Mouse (Mus musculus) limb, embryonic 15.5 days (tissue): ENCODE results near the gene Srcin1. TPM values are rescaled to one million over a fixed set of nuclear protein-coding genes. Genes with fewer than 3 reads are reported as not detected.

Experiments used
- ATAC-seq: fragments of 200-750 bp; cut with Nextera tagmentation; 2 replicates; pipeline ENCODE4 v1.8.0; 2017; ENCODE audit warnings: low read depth, moderate TSS enrichment; ENCODE audit not compliant: insufficient number of reproducible peaks, low FRiP score, low TSS enrichment
- H3K27ac ChIP-seq: fragments of 300-500 bp; sonication (generic); 2 replicates; pipeline ENCODE4 v1.5.1; 2015; ENCODE audit warnings: moderate library complexity, mild to moderate bottlenecking, inconsistent platforms
- H3K27me3 ChIP-seq: fragments of 300-500 bp; sonication (generic); 2 replicates; pipeline ENCODE4 v1.6.1; 2015; ENCODE audit warnings: inconsistent platforms
- H3K36me3 ChIP-seq: fragments of 300-500 bp; sonication (generic); 2 replicates; pipeline ENCODE4 v1.6.1; 2015; ENCODE audit warnings: inconsistent platforms
- H3K4me1 ChIP-seq: fragments of 300-500 bp; sonication (generic); 2 replicates; pipeline ENCODE4 v1.6.1; 2015; ENCODE audit warnings: inconsistent platforms
- H3K4me2 ChIP-seq: fragments of 300-500 bp; sonication (generic); 2 replicates; pipeline ENCODE4 v1.6.1; 2015; ENCODE audit warnings: mild to moderate bottlenecking, inconsistent platforms
- H3K4me3 ChIP-seq: fragments of 300-500 bp; sonication (generic); 2 replicates; pipeline ENCODE4 v1.5.1; 2015; ENCODE audit warnings: mild to moderate bottlenecking, inconsistent platforms
- H3K9ac ChIP-seq: fragments of 300-500 bp; sonication (generic); 2 replicates; pipeline ENCODE4 v1.6.1; 2015; ENCODE audit warnings: inconsistent platforms
- H3K9me3 ChIP-seq: fragments of 300-500 bp; sonication (generic); 2 replicates; pipeline ENCODE4 v1.6.1; 2016; ENCODE audit warnings: inconsistent platforms
- WGBS: fragments of 180-500 bp; shearing (Covaris S2); methylation state at CpG from one replicate; pipeline ENCODE4 v1.1.7; 2015; 5-methylcytosine and 5-hydroxymethylcytosine counted together
- polyA plus RNA-seq: library from polyadenylated mRNA; unstranded; fragments of >200 nt; fragmentation: Nextera tagmentation; extraction: Ambion mirVana; gene quantifications from 2 replicates; pipeline ENCODE4 v1.2.1, GENCODE M21; 2015

The Srcin1 gene
- polyA plus RNA-seq, 1 experiment from 2014 or later: 0.92 TPM

- no peak overlapping the region for H3K27ac ChIP-seq
- ATAC-seq: no peak
- H3K36me3 ChIP-seq: no peaks in the 10 kb centered on the region
- no peak overlapping the region for H3K9ac ChIP-seq
- 20% methylated on average over 11 of the region's 11 CpGs for WGBS
- peaks cover 64% of the 10 kb centered on the region for H3K4me1 ChIP-seq
- H3K4me3 ChIP-seq: no peak overlapping the region
- H3K9me3 ChIP-seq: no peaks in the 10 kb centered on the region
- no peak overlapping the region for H3K4me2 ChIP-seq
- H3K27me3 ChIP-seq: peaks cover 73% of the 10 kb centered on the region
These were observed 8.5 kb downstream of the Srcin1 start for GRCm38 (mm10) chr11:97567480-97567879.

GRCm38 (mm10) chr11:97566551-97566950 lies 9.4 kb downstream of the Srcin1 start:
- no peak for ATAC-seq
- Histone ChIP-seq H3K36me3 (no peaks in the 10 kb centered on the region), H3K4me2 (no peak overlapping the region), H3K9ac (no peak overlapping the region), H3K27ac (no peak overlapping the region), H3K27me3 (peaks cover 74% of the 10 kb centered on the region), H3K4me1 (peaks cover 56% of the 10 kb centered on the region), H3K4me3 (no peak overlapping the region), H3K9me3 (no peaks in the 10 kb centered on the region)
- 11% methylated on average over 13 of the region's 13 CpGs for WGBS

GRCm38 (mm10) chr11:97563730-97564129 lies 12.3 kb downstream of the Srcin1 start:
- peaks cover 35% of the 10 kb centered on the region for H3K4me1 ChIP-seq
- H3K27ac ChIP-seq: no peak overlapping the region
- H3K36me3 ChIP-seq: no peaks in the 10 kb centered on the region
- H3K9me3 ChIP-seq: no peaks in the 10 kb centered on the region
- no peak for ATAC-seq
- 44% methylated on average over 14 of the region's 14 CpGs for WGBS
- no peak overlapping the region for H3K4me2 ChIP-seq
- no peak overlapping the region for H3K4me3 ChIP-seq
- no peak overlapping the region for H3K9ac ChIP-seq
- H3K27me3 ChIP-seq: peaks cover 68% of the 10 kb centered on the region

- no peaks in the 10 kb centered on the region for H3K9me3 ChIP-seq
- peaks cover 70% of the 10 kb centered on the region for H3K27me3 ChIP-seq
- H3K4me2 ChIP-seq: no peak overlapping the region
- no peaks in the 10 kb centered on the region for H3K36me3 ChIP-seq
- no peak overlapping the region for H3K4me3 ChIP-seq
- ATAC-seq: no peak
- H3K27ac ChIP-seq: no peak overlapping the region
- peaks cover 24% of the 10 kb centered on the region for H3K4me1 ChIP-seq
- H3K9ac ChIP-seq: no peak overlapping the region
- 26% methylated on average over 3 of the region's 3 CpGs for WGBS
These were observed 13.4 kb downstream of the Srcin1 start for GRCm38 (mm10) chr11:97562536-97562935.

GRCm38 (mm10) chr11:97560210-97560963 lies 15.6 kb downstream of the Srcin1 start:
- Histone ChIP-seq H3K4me3 (no peak overlapping the region), H3K9me3 (no peaks in the 10 kb centered on the region), H3K36me3 (no peaks in the 10 kb centered on the region), H3K4me1 (peaks cover 11% of the 10 kb centered on the region), H3K4me2 (no peak overlapping the region), H3K27me3 (peaks cover 54% of the 10 kb centered on the region), H3K9ac (no peak overlapping the region), H3K27ac (no peak overlapping the region)
- no peak for ATAC-seq
- WGBS: 29% methylated on average over 17 of the region's 17 CpGs

GRCm38 (mm10) chr11:97559549-97559948 lies 16.4 kb downstream of the Srcin1 start:
- Histone ChIP-seq H3K36me3 (no peaks in the 10 kb centered on the region), H3K9me3 (no peaks in the 10 kb centered on the region), H3K4me1 (peaks cover 11% of the 10 kb centered on the region), H3K4me3 (no peak overlapping the region), H3K27ac (no peak overlapping the region), H3K27me3 (peaks cover 46% of the 10 kb centered on the region), H3K4me2 (no peak overlapping the region), H3K9ac (no peak overlapping the region)
- 46% methylated on average over 4 of the region's 4 CpGs for WGBS
- no peak for ATAC-seq

GRCm38 (mm10) chr11:97557885-97558284 lies 18.1 kb downstream of the Srcin1 start:
- H3K27me3 ChIP-seq: peaks cover 43% of the 10 kb centered on the region
- 62% methylated on average over 4 of the region's 4 CpGs for WGBS

GRCm38 (mm10) chr11:97556569-97557408 lies 19.2 kb downstream of the Srcin1 start:
- H3K36me3 ChIP-seq: no peaks in the 10 kb centered on the region
- H3K27ac ChIP-seq: no peak overlapping the region
- H3K9ac ChIP-seq: no peak overlapping the region
- H3K9me3 ChIP-seq: no peaks in the 10 kb centered on the region
- peaks cover 43% of the 10 kb centered on the region for H3K27me3 ChIP-seq
- H3K4me2 ChIP-seq: no peak overlapping the region
- ATAC-seq: no peak
- H3K4me3 ChIP-seq: no peak overlapping the region
- peaks cover 9% of the 10 kb centered on the region for H3K4me1 ChIP-seq
- WGBS: 20% methylated on average over 7 of the region's 7 CpGs

More at GRCm38 (mm10) chr11:97557885-97558284, 18.1 kb downstream of the Srcin1 start:
- no peak overlapping the region for H3K4me2 ChIP-seq
- H3K9ac ChIP-seq: no peak overlapping the region
- no peak overlapping the region for H3K27ac ChIP-seq
- H3K9me3 ChIP-seq: no peaks in the 10 kb centered on the region
- H3K36me3 ChIP-seq: no peaks in the 10 kb centered on the region
- no peak overlapping the region for H3K4me3 ChIP-seq
- ATAC-seq: no peak
- H3K4me1 ChIP-seq: peaks cover 7% of the 10 kb centered on the region

- Histone ChIP-seq H3K27me3 (peaks cover 45% of the 10 kb centered on the region), H3K4me1 (peaks cover 8% of the 10 kb centered on the region), H3K36me3 (no peaks in the 10 kb centered on the region), H3K4me2 (no peak overlapping the region), H3K9me3 (no peaks in the 10 kb centered on the region), H3K9ac (no peak overlapping the region), H3K27ac (no peak overlapping the region), H3K4me3 (no peak overlapping the region)
- ATAC-seq: no peak
- 44% methylated on average over 6 of the region's 6 CpGs for WGBS
These were observed 20.8 kb downstream of the Srcin1 start for GRCm38 (mm10) chr11:97555144-97555543.

GRCm38 (mm10) chr11:97552151-97552550 lies 23.8 kb downstream of the Srcin1 start:
- peaks cover 7% of the 10 kb centered on the region for H3K4me1 ChIP-seq
- H3K36me3 ChIP-seq: no peaks in the 10 kb centered on the region
- ATAC-seq: no peak
- no peak overlapping the region for H3K27ac ChIP-seq
- no peaks in the 10 kb centered on the region for H3K9me3 ChIP-seq
- WGBS: 24% methylated on average over 8 of the region's 8 CpGs
- H3K27me3 ChIP-seq: peaks cover 70% of the 10 kb centered on the region
- no peak overlapping the region for H3K9ac ChIP-seq
- no peak overlapping the region for H3K4me2 ChIP-seq
- H3K4me3 ChIP-seq: no peak overlapping the region

GRCm38 (mm10) chr11:97548757-97549156 lies 27.2 kb downstream of the Srcin1 start:
- no peaks in the 10 kb centered on the region for H3K36me3 ChIP-seq
- H3K9me3 ChIP-seq: no peaks in the 10 kb centered on the region
- WGBS: 49% methylated on average over 8 of the region's 8 CpGs
- H3K27me3 ChIP-seq: peaks cover 93% of the 10 kb centered on the region
- no peak overlapping the region for H3K9ac ChIP-seq
- no peak overlapping the region for H3K27ac ChIP-seq
- H3K4me3 ChIP-seq: no peak overlapping the region
- H3K4me2 ChIP-seq: no peak overlapping the region
- peaks cover 19% of the 10 kb centered on the region for H3K4me1 ChIP-seq
- no peak for ATAC-seq
